Mouse (Mus musculus): ENCODE measurements around the gene Pbx4.

GRCm38 (mm10) chr8:69801796-69802195 lies 30.5 kb upstream of the Pbx4 start:
- no peak for TF ChIP-seq CTCF (conservative IDR thresholded peaks at IDR 0.05; ENCODE audit: low read length)
- no peak for TF ChIP-seq NANOG (IDR thresholded peaks at IDR 0.05; ENCODE audit: borderline replicate concordance, low read length)
- no peak for TF ChIP-seq POU5F1 (IDR thresholded peaks at IDR 0.05; ENCODE audit: borderline replicate concordance, low read length)

All from E14TG2a.4 (cell line).